Mouse (Mus musculus): ENCODE data around the gene Chchd3.

DNA sequence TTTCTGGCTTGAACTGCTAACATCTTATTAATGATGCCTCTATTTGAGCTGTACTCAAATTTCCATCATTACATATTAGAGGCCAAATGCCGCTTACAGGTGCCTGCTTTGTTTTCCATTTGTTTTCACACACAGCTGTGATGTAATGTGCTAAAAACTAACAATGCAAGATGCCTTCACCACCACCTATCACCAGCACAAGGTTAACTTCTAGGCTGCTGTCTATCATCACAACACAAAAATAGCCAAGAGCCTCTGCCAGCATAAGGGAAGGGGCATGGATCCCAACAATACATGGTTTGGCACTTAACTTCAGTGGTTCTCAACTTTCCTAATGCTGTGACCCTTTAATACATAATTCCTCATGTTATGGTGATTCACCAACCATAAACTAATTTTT is 251.3 kb downstream of the Chchd3 start:
- TF ChIP-seq CTCF (IDR thresholded peaks at IDR 0.05; ENCODE audit: low read depth) (no peak), EP300 (IDR thresholded peaks at IDR 0.05; ENCODE audit: low read depth) (no peak)
